Mouse (Mus musculus) intestine, postnatal 0 days (tissue): Measurements from ENCODE around the gene Map3k14. TPM values are rescaled to one million over a fixed set of nuclear protein-coding genes. Genes with fewer than 3 reads are reported as not detected.
A peak's percentile ranks its signal among the peaks of the same experiment; 100 is the strongest.

ENCODE experiments used
- ATAC-seq: fragments of 200-750 bp; cut with Nextera tagmentation; 2 replicates; pipeline ENCODE4 v1.8.0; 2017; ENCODE audit warnings: mild to moderate bottlenecking, moderate TSS enrichment, moderate library complexity
- H3K27ac ChIP-seq: fragments of 300-500 bp; sonication (generic); 2 replicates; pipeline ENCODE4 v1.5.1; 2014; ENCODE audit warnings: mild to moderate bottlenecking, low read depth, low read length, moderate library complexity
- H3K27me3 ChIP-seq: fragments of 300-500 bp; sonication (generic); replicated peaks from 2 replicates; pipeline ENCODE4 v1.6.1; 2014; ENCODE audit warnings: low read length, mixed read lengths; ENCODE audit not compliant: control insufficient read depth, insufficient read depth
- H3K36me3 ChIP-seq: fragments of 300-500 bp; sonication (generic); 2 replicates; pipeline ENCODE4 v1.6.1; 2014; ENCODE audit warnings: mild to moderate bottlenecking, moderate library complexity; ENCODE audit not compliant: control insufficient read depth, insufficient read depth
- H3K4me1 ChIP-seq: fragments of 300-500 bp; sonication (generic); replicated peaks from 2 replicates; pipeline ENCODE4 v1.6.1; 2014; ENCODE audit warnings: antibody characterized with exemption, low read length, mixed read lengths; ENCODE audit not compliant: control insufficient read depth, insufficient read depth
- H3K4me2 ChIP-seq: fragments of 300-500 bp; sonication (generic); replicated peaks from 2 replicates; pipeline ENCODE4 v1.6.1; 2014; ENCODE audit warnings: low read depth, mild to moderate bottlenecking, moderate library complexity
- H3K4me3 ChIP-seq: fragments of 300-500 bp; sonication (generic); 2 replicates; pipeline ENCODE4 v1.5.1; 2014; ENCODE audit warnings: low read depth, low read length
- H3K9ac ChIP-seq: fragments of 300-500 bp; sonication (generic); 2 replicates; pipeline ENCODE4 v1.6.1; 2014; ENCODE audit warnings: mild to moderate bottlenecking, low read depth, low read length
- H3K9me3 ChIP-seq: fragments of 300-500 bp; sonication (generic); 2 replicates; pipeline ENCODE4 v1.6.1; 2016; ENCODE audit warnings: mixed run types; ENCODE audit not compliant: control insufficient read depth
- CTCF ChIP-seq: sonication (generic); IDR thresholded peaks from 2 replicates; pipeline ENCODE4 v1.5.1; 2016; ENCODE audit warnings: low read depth, mild to moderate bottlenecking, control low read depth, antibody characterized with exemption, moderate library complexity
- WGBS: fragments of 180-500 bp; shearing (Covaris S2); extraction: QIAGEN DNeasy Blood & Tissue Kit; methylation state at CpG from one replicate; pipeline ENCODE4 v1.1.7; 2014; 5-methylcytosine and 5-hydroxymethylcytosine counted together
- polyA plus RNA-seq: library from polyadenylated mRNA; unstranded; fragments of >200 nt; fragmentation: Nextera tagmentation; extraction: Ambion mirVana; gene quantifications from 2 replicates; pipeline ENCODE4 v1.2.1, GENCODE M21; 2015

Map3k14 gene
- polyA plus RNA-seq, 1 experiment from 2014 or later = 1.6 TPM

GRCm38 (mm10) chr11:103181349-103181748 lies 85.9 kb downstream of the Map3k14 start:
- no peak overlapping the region for H3K4me3 ChIP-seq
- no peak overlapping the region for H3K9ac ChIP-seq
- H3K4me2 ChIP-seq = no peak overlapping the region
- no peaks in the 10 kb centered on the region for H3K27me3 ChIP-seq
- H3K36me3 ChIP-seq = no peaks in the 10 kb centered on the region
- no peak for ATAC-seq
- H3K4me1 ChIP-seq = no peaks in the 10 kb centered on the region
- no peak for TF ChIP-seq CTCF
- no peaks in the 10 kb centered on the region for H3K9me3 ChIP-seq
- H3K27ac ChIP-seq = no peak overlapping the region
- 72% methylated on average over 9 of the region's 9 CpGs for WGBS

- Histone ChIP-seq H3K4me2 (no peak overlapping the region), H3K9ac (no peak overlapping the region), H3K27ac (no peak overlapping the region), H3K4me3 (no peak overlapping the region), H3K4me1 (no peaks in the 10 kb centered on the region), H3K27me3 (no peaks in the 10 kb centered on the region), H3K9me3 (no peaks in the 10 kb centered on the region), H3K36me3 (no peaks in the 10 kb centered on the region)
- no peak for ATAC-seq
- no peak for TF ChIP-seq CTCF
- 78% methylated on average over 1 of the region's 1 CpGs for WGBS
Observed at GRCm38 (mm10) chr11:103180426-103180825, 86.8 kb downstream of the Map3k14 start.

- Histone ChIP-seq H3K27me3 (no peaks in the 10 kb centered on the region), H3K4me1 (no peaks in the 10 kb centered on the region), H3K36me3 (no peaks in the 10 kb centered on the region), H3K27ac (no peak overlapping the region), H3K9ac (0 out of 2 replicates have a peak overlapping the region, but pooled peaks have one; percentile 7), H3K9me3 (no peaks in the 10 kb centered on the region), H3K4me2 (no peak overlapping the region), H3K4me3 (no peak overlapping the region)
- TF ChIP-seq CTCF = no peak
- no peak for ATAC-seq
- WGBS = 89% methylated on average over 8 of the region's 8 CpGs
Observed at GRCm38 (mm10) chr11:103178748-103179147, 88.5 kb downstream of the Map3k14 start.

GRCm38 (mm10) chr11:103177815-103178485 lies 89.3 kb downstream of the Map3k14 start:
- WGBS = 82% methylated on average over 15 of the region's 15 CpGs
- no peaks in the 10 kb centered on the region for H3K27me3 ChIP-seq
- ATAC-seq = no peak
- no peak overlapping the region for H3K4me3 ChIP-seq
- no peak overlapping the region for H3K4me2 ChIP-seq
- no peak overlapping the region for H3K9ac ChIP-seq
- no peaks in the 10 kb centered on the region for H3K4me1 ChIP-seq
- no peak overlapping the region for H3K27ac ChIP-seq
- no peak for TF ChIP-seq CTCF
- H3K9me3 ChIP-seq = no peaks in the 10 kb centered on the region
- H3K36me3 ChIP-seq = no peaks in the 10 kb centered on the region

GRCm38 (mm10) chr11:103177216-103177615 lies 90.1 kb downstream of the Map3k14 start:
- no peak overlapping the region for H3K4me2 ChIP-seq
- no peaks in the 10 kb centered on the region for H3K27me3 ChIP-seq
- TF ChIP-seq CTCF = no peak
- WGBS = 81% methylated on average over 5 of the region's 5 CpGs
- ATAC-seq = no peak
- no peak overlapping the region for H3K9ac ChIP-seq
- no peaks in the 10 kb centered on the region for H3K9me3 ChIP-seq
- H3K4me3 ChIP-seq = no peak overlapping the region
- no peaks in the 10 kb centered on the region for H3K4me1 ChIP-seq
- no peak overlapping the region for H3K27ac ChIP-seq
- H3K36me3 ChIP-seq = no peaks in the 10 kb centered on the region

GRCm38 (mm10) chr11:103176510-103176909 lies 90.8 kb downstream of the Map3k14 start:
- no peak for TF ChIP-seq CTCF
- 92% methylated on average over 1 of the region's 1 CpGs for WGBS
- Histone ChIP-seq H3K4me3 (no peak overlapping the region), H3K9ac (no peak overlapping the region), H3K27me3 (peaks cover 4% of the 10 kb centered on the region; the same call in 1 of the 2 replicates), H3K4me2 (no peak overlapping the region), H3K9me3 (no peaks in the 10 kb centered on the region), H3K4me1 (no peaks in the 10 kb centered on the region), H3K27ac (no peak overlapping the region), H3K36me3 (no peaks in the 10 kb centered on the region)
- ATAC-seq = no peak
